Mouse (Mus musculus): ENCODE results near the gene Sh2b1. TPM values are rescaled to one million over a fixed set of nuclear protein-coding genes. Genes with fewer than 3 reads are reported as not detected.

Sh2b1 gene
- polyA plus RNA-seq, 1 experiment = 146 TPM

- DNase-seq = no peak
- 83% methylated on average over 3 of the region's 3 CpGs for WGBS
- H3K36me3 ChIP-seq (ENCODE audit: control insufficient read depth, insufficient read depth, low read length) = no peaks in the 10 kb centered on the region
- peaks cover 26% of the 10 kb centered on the region for H3K4me1 ChIP-seq (replicated peaks; ENCODE audit: control insufficient read depth, insufficient read depth, low read length)
- H3K4me3 ChIP-seq (ENCODE audit: control insufficient read depth, insufficient read depth, low read length) = no peak overlapping the region
- H3K27ac ChIP-seq (ENCODE audit: control insufficient read depth, insufficient read depth, low read length) = no peak overlapping the region
- no peaks in the 10 kb centered on the region for H3K27me3 ChIP-seq (ENCODE audit: control insufficient read depth, insufficient read depth, low read length)
- TF ChIP-seq POLR2A (IDR thresholded peaks at IDR 0.05; ENCODE audit: control insufficient read depth, extremely low read depth, insufficient read depth, low read length, poor library complexity) (no peak), CTCF (IDR thresholded peaks at IDR 0.05; ENCODE audit: borderline replicate concordance, control insufficient read depth, extremely low read depth, insufficient read depth, low read length, poor library complexity) (no peak)
These were observed 13.6 kb downstream of the Sh2b1 start for GRCm38 (mm10) chr7:126461626-126462025.

GRCm38 (mm10) chr7:126460623-126461399 is 14.4 kb downstream of the Sh2b1 start:
- 19% methylated on average over 10 of the region's 10 CpGs for WGBS
- Histone ChIP-seq H3K27me3 (ENCODE audit: control insufficient read depth, insufficient read depth, low read length) (no peaks in the 10 kb centered on the region), H3K4me1 (replicated peaks; ENCODE audit: control insufficient read depth, insufficient read depth, low read length) (peaks cover 31% of the 10 kb centered on the region), H3K4me3 (ENCODE audit: control insufficient read depth, insufficient read depth, low read length) (no peak overlapping the region), H3K36me3 (ENCODE audit: control insufficient read depth, insufficient read depth, low read length) (no peaks in the 10 kb centered on the region), H3K27ac (ENCODE audit: control insufficient read depth, insufficient read depth, low read length) (no peak overlapping the region)
- TF ChIP-seq CTCF (IDR thresholded peaks at IDR 0.05; ENCODE audit: borderline replicate concordance, control insufficient read depth, extremely low read depth, insufficient read depth, low read length, poor library complexity) (no peak), POLR2A (IDR thresholded peaks at IDR 0.05; ENCODE audit: control insufficient read depth, extremely low read depth, insufficient read depth, low read length, poor library complexity) (no peak)
- DNase-seq = no peak

GRCm38 (mm10) chr7:126458844-126459618 is 16.2 kb downstream of the Sh2b1 start:
- H3K4me1 ChIP-seq (replicated peaks; ENCODE audit: control insufficient read depth, insufficient read depth, low read length) = peaks cover 25% of the 10 kb centered on the region
- H3K36me3 ChIP-seq (ENCODE audit: control insufficient read depth, insufficient read depth, low read length) = no peaks in the 10 kb centered on the region
- no peak overlapping the region for H3K27ac ChIP-seq (ENCODE audit: control insufficient read depth, insufficient read depth, low read length)
- no peak overlapping the region for H3K4me3 ChIP-seq (ENCODE audit: control insufficient read depth, insufficient read depth, low read length)
- 96% methylated on average over 11 of the region's 11 CpGs for WGBS
- no peaks in the 10 kb centered on the region for H3K27me3 ChIP-seq (ENCODE audit: control insufficient read depth, insufficient read depth, low read length)
- TF ChIP-seq POLR2A (IDR thresholded peaks at IDR 0.05; ENCODE audit: control insufficient read depth, extremely low read depth, insufficient read depth, low read length, poor library complexity) (no peak), CTCF (IDR thresholded peaks at IDR 0.05; ENCODE audit: borderline replicate concordance, control insufficient read depth, extremely low read depth, insufficient read depth, low read length, poor library complexity) (no peak)
- DNase-seq = no peak

GRCm38 (mm10) chr7:126458225-126458624 is 17.0 kb downstream of the Sh2b1 start:
- H3K27me3 ChIP-seq (ENCODE audit: control insufficient read depth, insufficient read depth, low read length) = no peaks in the 10 kb centered on the region
- no peak overlapping the region for H3K4me3 ChIP-seq (ENCODE audit: control insufficient read depth, insufficient read depth, low read length)
- H3K27ac ChIP-seq (ENCODE audit: control insufficient read depth, insufficient read depth, low read length) = no peak overlapping the region
- no peak for DNase-seq
- no peak for TF ChIP-seq CTCF (IDR thresholded peaks at IDR 0.05; ENCODE audit: borderline replicate concordance, control insufficient read depth, extremely low read depth, insufficient read depth, low read length, poor library complexity)
- TF ChIP-seq POLR2A (IDR thresholded peaks at IDR 0.05; ENCODE audit: control insufficient read depth, extremely low read depth, insufficient read depth, low read length, poor library complexity) = no peak
- H3K36me3 ChIP-seq (ENCODE audit: control insufficient read depth, insufficient read depth, low read length) = no peaks in the 10 kb centered on the region
- WGBS = 95% methylated on average over 5 of the region's 5 CpGs
- H3K4me1 ChIP-seq (replicated peaks; ENCODE audit: control insufficient read depth, insufficient read depth, low read length) = peaks cover 25% of the 10 kb centered on the region

GRCm38 (mm10) chr7:126456382-126457266 is 18.6 kb downstream of the Sh2b1 start:
- peaks cover 20% of the 10 kb centered on the region for H3K4me1 ChIP-seq (replicated peaks; ENCODE audit: control insufficient read depth, insufficient read depth, low read length)

GRCm38 (mm10) chr7:126455242-126455641 is 20.0 kb downstream of the Sh2b1 start:
- WGBS = 89% methylated on average over 2 of the region's 2 CpGs
- peaks cover 12% of the 10 kb centered on the region for H3K4me1 ChIP-seq (replicated peaks; ENCODE audit: control insufficient read depth, insufficient read depth, low read length)
- H3K27ac ChIP-seq (ENCODE audit: control insufficient read depth, insufficient read depth, low read length) = no peak overlapping the region
- H3K4me3 ChIP-seq (ENCODE audit: control insufficient read depth, insufficient read depth, low read length) = no peak overlapping the region
- no peak for TF ChIP-seq POLR2A (IDR thresholded peaks at IDR 0.05; ENCODE audit: control insufficient read depth, extremely low read depth, insufficient read depth, low read length, poor library complexity)
- TF ChIP-seq CTCF (IDR thresholded peaks at IDR 0.05; ENCODE audit: borderline replicate concordance, control insufficient read depth, extremely low read depth, insufficient read depth, low read length, poor library complexity) = no peak
- no peaks in the 10 kb centered on the region for H3K36me3 ChIP-seq (ENCODE audit: control insufficient read depth, insufficient read depth, low read length)
- no peak for DNase-seq
- H3K27me3 ChIP-seq (ENCODE audit: control insufficient read depth, insufficient read depth, low read length) = no peaks in the 10 kb centered on the region

More at GRCm38 (mm10) chr7:126456382-126457266, 18.6 kb downstream of the Sh2b1 start:
- H3K4me3 ChIP-seq (ENCODE audit: control insufficient read depth, insufficient read depth, low read length) = no peak overlapping the region
- no peak for DNase-seq
- 74% methylated on average over 17 of the region's 17 CpGs for WGBS
- H3K27ac ChIP-seq (ENCODE audit: control insufficient read depth, insufficient read depth, low read length) = no peak overlapping the region
- no peaks in the 10 kb centered on the region for H3K36me3 ChIP-seq (ENCODE audit: control insufficient read depth, insufficient read depth, low read length)
- no peaks in the 10 kb centered on the region for H3K27me3 ChIP-seq (ENCODE audit: control insufficient read depth, insufficient read depth, low read length)
- TF ChIP-seq POLR2A (IDR thresholded peaks at IDR 0.05; ENCODE audit: control insufficient read depth, extremely low read depth, insufficient read depth, low read length, poor library complexity) (no peak), CTCF (IDR thresholded peaks at IDR 0.05; ENCODE audit: borderline replicate concordance, control insufficient read depth, extremely low read depth, insufficient read depth, low read length, poor library complexity) (no peak)

Data from thymus, adult 2 months (tissue).